Mouse (Mus musculus) heart, embryonic 14.5 days (tissue): ENCODE measurements around the gene Kiss1. TPM values are rescaled to one million over a fixed set of nuclear protein-coding genes. Genes with fewer than 3 reads are reported as not detected.

ENCODE experiments used
- ATAC-seq: fragments of 200-750 bp; cut with Nextera tagmentation; 2 replicates; pipeline ENCODE4 v1.8.0; 2017; ENCODE audit warnings: low read depth, moderate TSS enrichment; ENCODE audit not compliant: insufficient number of reproducible peaks, insufficient read depth, low FRiP score
- H3K27ac ChIP-seq, 2 experiments: fragments of 200-500 bp in 1 of 2; fragments of 300-500 bp in 1 of 2; sonication (generic) in 1 of 2; replicated peaks in 1 of 2; 2 replicates each; pipeline ENCODE4 v1.5.1; 2012 to 2014; ENCODE audit warnings: low read depth in 2 of 2, low read length in 2 of 2, control low read depth in 1 of 2, mild to moderate bottlenecking in 1 of 2, mixed read lengths in 1 of 2; ENCODE audit not compliant: control insufficient read depth in 1 of 2, insufficient read depth in 1 of 2
- H3K27me3 ChIP-seq: fragments of 300-500 bp; sonication (generic); 2 replicates; pipeline ENCODE4 v1.6.1; 2014; ENCODE audit warnings: mild to moderate bottlenecking, low read length, control low read depth; ENCODE audit not compliant: control insufficient read depth, insufficient read depth
- H3K36me3 ChIP-seq: fragments of 300-500 bp; sonication (generic); 2 replicates; pipeline ENCODE4 v1.6.1; 2014; ENCODE audit warnings: mild to moderate bottlenecking, control low read depth, low read length, mixed read lengths; ENCODE audit not compliant: control insufficient read depth, insufficient read depth
- H3K4me1 ChIP-seq, 2 experiments: fragments of 200-500 bp in 1 of 2; fragments of 300-500 bp in 1 of 2; sonication (generic) in 1 of 2; 2 replicates each; pipeline ENCODE4 v1.6.1; 2012 to 2014; ENCODE audit warnings: low read length in 2 of 2, control low read depth in 1 of 2, mixed read lengths in 1 of 2; ENCODE audit not compliant: control insufficient read depth in 2 of 2, insufficient read depth in 2 of 2
- H3K4me2 ChIP-seq: fragments of 300-500 bp; sonication (generic); 2 replicates; pipeline ENCODE4 v1.6.1; 2014; ENCODE audit warnings: mild to moderate bottlenecking, low read length
- H3K4me3 ChIP-seq, 2 experiments: fragments of 200-500 bp in 1 of 2; fragments of 300-500 bp in 1 of 2; sonication (generic) in 1 of 2; 2 replicates each; pipeline ENCODE4 v1.5.1; 2012 to 2014; ENCODE audit warnings: low read length in 2 of 2, mild to moderate bottlenecking in 2 of 2, control low read depth in 1 of 2, low read depth in 1 of 2, moderate library complexity in 1 of 2; ENCODE audit not compliant: control insufficient read depth in 1 of 2, insufficient read depth in 1 of 2
- H3K9ac ChIP-seq: fragments of 300-500 bp; sonication (generic); 2 replicates; pipeline ENCODE4 v1.6.1; 2014; ENCODE audit warnings: mild to moderate bottlenecking, low read length
- H3K9me3 ChIP-seq: fragments of 300-500 bp; sonication (generic); 2 replicates; pipeline ENCODE4 v1.6.1; 2016; ENCODE audit warnings: low read length, control low read depth; ENCODE audit not compliant: control insufficient read depth
- WGBS: fragments of 180-500 bp; shearing (Covaris S2); extraction: QIAGEN DNeasy Blood & Tissue Kit; methylation state at CpG from one replicate; pipeline ENCODE4 v1.1.7; 2014; 5-methylcytosine and 5-hydroxymethylcytosine counted together
- polyA plus RNA-seq: library from polyadenylated mRNA; unstranded; fragments of >200 nt; fragmentation: Nextera tagmentation; extraction: Ambion mirVana; gene quantifications from 2 replicates; pipeline ENCODE4 v1.2.1, GENCODE M21; 2014

Kiss1 gene
- polyA plus RNA-seq, 1 experiment from 2014 or later, result not detected

DNA sequence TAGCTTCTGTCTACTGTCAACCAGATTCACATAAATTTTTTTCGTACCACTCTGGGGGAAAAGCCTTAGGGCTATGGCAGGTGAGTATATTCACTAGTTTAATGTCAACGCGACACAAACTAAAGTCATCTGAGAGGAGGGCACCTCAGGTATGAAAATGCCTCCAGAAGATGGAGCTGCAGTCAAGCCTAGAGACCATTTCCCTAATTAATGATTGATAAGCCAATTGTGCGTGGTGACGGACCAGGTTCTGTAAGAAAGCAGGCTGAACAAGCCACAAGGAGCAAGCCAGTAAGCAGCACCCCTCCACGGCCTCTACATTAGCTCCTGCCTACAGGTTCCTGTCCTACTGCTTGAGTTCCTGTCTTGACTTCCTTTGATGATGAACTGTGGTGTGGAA lies 39.3 kb downstream of the Kiss1 start:
- peaks cover 10 to 14% of the 10 kb centered on the region in 2 experiments for H3K4me1 ChIP-seq
- WGBS, result 93% methylated on average over 6 of the region's 6 CpGs
- no peak overlapping the region for H3K4me2 ChIP-seq
- no peak overlapping the region for H3K27ac ChIP-seq
- no peaks in the 10 kb centered on the region for H3K36me3 ChIP-seq
- H3K9me3 ChIP-seq, result no peaks in the 10 kb centered on the region
- no peak overlapping the region for H3K9ac ChIP-seq
- ATAC-seq, result no peak
- H3K4me3 ChIP-seq, result no peak overlapping the region
- H3K27me3 ChIP-seq, result peaks cover 49% of the 10 kb centered on the region

DNA sequence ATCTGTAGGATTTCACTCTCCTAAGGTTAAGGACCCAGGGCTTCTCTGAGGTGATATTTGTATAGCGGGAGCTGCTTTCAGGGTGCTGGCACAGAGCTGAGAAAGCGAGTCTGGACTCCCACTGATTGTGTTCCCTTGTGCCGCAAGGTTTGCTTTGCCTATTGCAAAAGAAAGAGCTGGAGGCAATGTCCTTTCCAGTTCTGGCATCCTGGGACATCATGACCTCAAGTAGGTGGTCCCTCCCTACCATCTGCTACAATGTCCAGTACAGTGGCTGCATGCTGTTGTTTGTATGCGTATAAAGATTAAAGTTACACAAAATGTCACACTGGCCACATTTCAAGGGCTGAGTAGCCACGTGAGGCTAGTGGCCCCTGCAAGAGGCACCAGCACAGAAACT lies 40.4 kb downstream of the Kiss1 start:
- no peak overlapping the region for H3K9ac ChIP-seq
- ATAC-seq, result no peak
- no peak overlapping the region for H3K27ac ChIP-seq
- H3K4me2 ChIP-seq, result no peak overlapping the region
- no peak overlapping the region for H3K4me3 ChIP-seq
- peaks cover 39% of the 10 kb centered on the region for H3K27me3 ChIP-seq
- H3K9me3 ChIP-seq, result no peaks in the 10 kb centered on the region
- peaks cover 10 to 14% of the 10 kb centered on the region in 2 experiments for H3K4me1 ChIP-seq
- WGBS, result 82% methylated on average over 5 of the region's 5 CpGs
- no peaks in the 10 kb centered on the region for H3K36me3 ChIP-seq

DNA sequence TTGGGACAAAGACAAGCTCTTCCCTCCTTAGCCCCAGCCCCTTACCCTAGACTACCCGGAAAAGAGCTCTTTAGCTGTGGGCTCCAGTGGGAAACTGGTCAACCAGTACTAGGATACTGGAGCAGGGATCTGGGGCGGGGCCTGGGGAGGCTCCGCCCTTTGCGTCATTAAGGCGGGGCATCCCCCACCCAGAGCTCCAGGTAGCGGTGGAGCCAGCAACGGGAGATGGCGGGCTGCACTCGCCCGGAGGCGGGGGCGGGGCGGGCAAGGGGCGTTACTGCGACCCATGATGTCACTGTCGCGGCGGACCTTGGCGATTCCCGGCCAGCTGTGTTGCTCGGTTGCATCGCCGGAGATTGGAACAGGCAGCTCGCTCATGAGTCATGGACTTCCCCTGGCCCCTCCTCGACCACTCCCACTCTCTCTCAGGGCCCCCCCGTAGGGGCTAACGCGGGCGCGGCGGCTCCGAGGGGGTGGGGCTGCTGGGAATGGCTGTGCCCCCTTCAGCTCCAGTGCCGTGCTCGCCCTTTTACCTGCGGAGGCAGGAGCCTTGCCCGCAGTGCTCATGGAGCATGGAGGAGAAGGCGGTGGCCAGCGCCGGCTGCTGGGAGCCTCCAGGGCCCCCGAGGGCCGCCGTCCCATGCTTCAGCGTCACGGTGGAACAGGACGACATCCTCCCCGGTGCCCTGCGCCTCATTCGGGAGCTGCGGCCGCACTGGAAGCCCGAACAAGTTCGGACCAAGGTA lies 41.8 kb downstream of the Kiss1 start, which contains the start of gene Etnk2:
Gene Etnk2, plus strand, starts transcription at position 297 of the 746 bp plus-strand sequence.
- peaks cover 31% of the 10 kb centered on the region for H3K27me3 ChIP-seq
- under 1% methylated on average over 52 of the region's 52 CpGs for WGBS
- H3K9ac ChIP-seq, result peak within 1 kb of the TSS; percentile 68
- H3K4me2 ChIP-seq, result peak within 1 kb of the TSS; percentile 98
- H3K9me3 ChIP-seq, result no peaks in the 10 kb centered on the region
- peak; percentile 65 for ATAC-seq
- no peaks in the 10 kb centered on the region for H3K36me3 ChIP-seq
- H3K27ac ChIP-seq, result no peak within 1 kb of the TSS
- peaks cover 18 to 26% of the 10 kb centered on the region in 2 experiments for H3K4me1 ChIP-seq
- peak within 1 kb of the TSS; percentile 61 to 62 for H3K4me3 ChIP-seq

DNA sequence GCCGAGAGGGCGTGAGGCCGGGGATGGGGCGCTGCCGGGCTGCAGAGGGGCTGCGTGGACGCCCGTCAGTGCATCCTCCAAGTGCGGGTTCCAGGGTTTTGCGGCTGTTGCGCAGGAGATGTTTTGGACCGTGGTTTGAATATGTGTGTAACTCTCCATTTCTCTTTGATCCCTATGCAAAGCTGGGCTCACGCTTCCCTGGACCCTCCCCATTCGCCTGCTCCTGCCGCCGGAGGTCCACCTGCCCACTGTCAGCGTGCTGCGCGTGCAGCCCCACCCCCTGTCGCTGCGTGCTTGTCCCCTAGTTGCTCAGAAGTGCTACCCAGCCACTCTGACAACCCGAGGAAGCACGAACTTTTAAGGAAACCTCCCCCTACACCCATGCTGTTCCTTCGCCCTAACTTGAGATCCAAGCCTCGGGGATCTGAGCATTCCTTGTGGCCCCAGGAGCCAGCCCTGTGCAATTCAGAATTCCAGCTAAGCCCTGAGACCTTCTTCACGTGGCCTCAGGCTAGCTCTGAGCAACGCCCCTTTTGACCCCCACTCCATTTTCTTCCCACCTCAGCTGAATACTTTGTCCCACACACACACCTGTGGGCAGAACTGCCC lies 42.5 kb downstream of the Kiss1 start:
- Histone ChIP-seq H3K9ac (peak overlapping the region; percentile 68), H3K36me3 (no peaks in the 10 kb centered on the region), H3K27me3 (peaks cover 31% of the 10 kb centered on the region), H3K27ac (no peak overlapping the region), H3K4me2 (peak overlapping the region; percentile 98), H3K9me3 (no peaks in the 10 kb centered on the region), H3K4me3 (peak overlapping the region; percentile 61 to 62), H3K4me1 (peaks cover 18 to 26% of the 10 kb centered on the region in 2 experiments)
- no peak for ATAC-seq
- 5% methylated on average over 27 of the region's 27 CpGs for WGBS

DNA sequence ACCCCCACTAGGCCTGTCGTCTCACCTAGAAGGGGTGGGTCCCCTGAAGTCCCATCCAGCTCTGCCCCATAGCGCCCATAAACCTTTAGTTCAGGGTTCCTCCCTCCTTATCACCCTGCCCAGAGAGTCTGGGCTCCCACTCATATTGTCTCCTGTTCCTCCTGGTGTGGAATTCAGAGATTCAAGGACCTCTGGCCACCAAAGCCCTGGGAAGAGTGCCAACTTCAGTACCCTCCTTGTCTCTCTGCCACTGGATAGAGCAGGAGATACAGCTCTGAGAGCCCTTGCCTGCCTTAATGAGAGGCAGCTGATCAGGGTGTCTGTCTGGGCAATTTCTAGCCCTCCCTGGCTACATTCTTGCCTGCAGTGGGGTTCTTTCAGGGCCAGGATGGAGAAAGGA lies 43.2 kb downstream of the Kiss1 start:
- Histone ChIP-seq H3K27ac (no peak overlapping the region), H3K36me3 (no peaks in the 10 kb centered on the region), H3K9ac (no peak overlapping the region), H3K4me1 (peaks cover 18 to 26% of the 10 kb centered on the region in 2 experiments), H3K9me3 (no peaks in the 10 kb centered on the region), H3K27me3 (peaks cover 28% of the 10 kb centered on the region), H3K4me2 (no peak overlapping the region), H3K4me3 (no peak overlapping the region)
- ATAC-seq, result no peak
- 21% methylated on average over 2 of the region's 2 CpGs for WGBS

- Histone ChIP-seq H3K9ac (no peak overlapping the region), H3K27ac (peak overlapping the region in 1 of 2 experiments; percentile 41; a peak in 1 of 4 replicates), H3K36me3 (no peaks in the 10 kb centered on the region), H3K27me3 (peaks cover 22% of the 10 kb centered on the region), H3K9me3 (no peaks in the 10 kb centered on the region), H3K4me1 (peaks cover 18 to 26% of the 10 kb centered on the region in 2 experiments), H3K4me2 (no peak overlapping the region), H3K4me3 (no peak overlapping the region)
- 55% methylated on average over 10 of the region's 10 CpGs for WGBS
- no peak for ATAC-seq
Observed at GRCm38 (mm10) chr1:133366951-133367605, 45.4 kb downstream of the Kiss1 start.

GRCm38 (mm10) chr1:133367606-133368488 lies 46.2 kb downstream of the Kiss1 start:
- Histone ChIP-seq H3K4me1 (peaks cover 18 to 26% of the 10 kb centered on the region in 2 experiments), H3K9me3 (no peaks in the 10 kb centered on the region), H3K4me2 (no peak overlapping the region), H3K27ac (peak overlapping the region in 1 of 2 experiments; percentile 41; a peak in 1 of 4 replicates), H3K27me3 (peaks cover 18% of the 10 kb centered on the region), H3K4me3 (no peak overlapping the region), H3K36me3 (no peaks in the 10 kb centered on the region), H3K9ac (no peak overlapping the region)
- WGBS, result 11% methylated on average over 11 of the region's 11 CpGs
- ATAC-seq, result no peak; the same call in 1 of the 2 replicates
